Mouse (Mus musculus) urinary bladder, adult 18-20 months (tissue): Measurements from ENCODE around the gene Zfp760.
"Not testable (repeated sequence)": the region's sequence is repeated elsewhere in the genome, so short reads cannot be mapped to it uniquely, and the experiment has no call there.

Experiments
- DNase-seq, 2 experiments: peaks; one replicate each; pipeline ENCODE4 v3.0.0; 2022; ENCODE audit warnings: low spot score in 2 of 2, mixed read lengths in 2 of 2

Gene Zfp760

DNA sequence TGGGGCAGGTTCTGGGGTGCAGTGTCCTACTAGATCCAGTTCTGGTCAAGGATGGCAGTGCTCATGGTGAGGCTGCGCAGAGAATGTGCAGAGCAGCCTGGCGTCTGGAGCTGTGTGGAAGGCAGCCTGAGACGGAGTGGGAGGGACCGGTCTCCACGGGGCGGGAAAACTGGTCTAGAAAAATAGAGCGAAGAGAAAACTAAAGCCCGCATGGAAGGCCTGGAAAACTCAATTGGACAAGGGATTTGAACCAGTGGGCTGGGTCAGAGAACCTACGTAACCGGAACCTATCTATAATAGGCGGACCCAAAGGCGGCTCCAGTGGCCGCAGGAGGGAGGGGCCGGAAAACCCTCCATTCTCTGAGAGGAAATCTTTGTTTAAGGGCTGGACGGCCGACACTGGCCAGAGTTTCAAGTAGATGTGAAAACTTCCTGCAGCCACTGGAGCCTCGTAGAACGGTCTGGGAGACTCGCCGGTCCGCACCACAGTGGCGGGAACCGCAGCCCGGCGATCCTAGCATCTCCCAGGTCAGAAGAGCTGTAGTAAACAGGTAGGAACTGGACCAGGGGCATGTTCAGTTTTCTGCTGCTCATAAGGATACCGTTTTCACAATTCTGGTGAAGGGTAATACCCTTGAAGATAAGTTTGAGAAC, at the start of gene Zfp760:
Gene Zfp760 (plus strand): TSS at position 399 of the 654 bp plus-strand sequence.
- DNase-seq: peak; percentile 66 to 81

DNA sequence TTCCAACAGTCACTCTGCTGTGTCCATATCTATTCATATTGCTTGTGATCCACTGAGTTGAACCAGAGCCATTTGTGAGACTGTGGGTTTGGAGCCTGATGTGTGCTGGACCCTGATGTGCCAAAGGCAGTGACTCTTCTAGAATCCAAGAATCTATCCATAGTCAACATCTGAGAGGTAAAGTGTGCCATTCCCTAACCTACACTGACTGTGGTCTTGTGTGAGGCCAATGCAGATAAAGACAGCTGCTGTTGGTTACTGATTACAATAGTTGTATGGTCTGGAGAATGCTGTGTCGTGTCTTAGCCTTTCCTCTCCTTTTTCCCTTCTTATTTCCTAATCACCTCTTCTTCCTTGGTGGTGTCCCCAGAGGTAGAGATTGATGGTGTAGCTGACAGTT, 28.7 kb upstream of the Zfp760 start:
- DNase-seq: not testable (repeated sequence)

DNA sequence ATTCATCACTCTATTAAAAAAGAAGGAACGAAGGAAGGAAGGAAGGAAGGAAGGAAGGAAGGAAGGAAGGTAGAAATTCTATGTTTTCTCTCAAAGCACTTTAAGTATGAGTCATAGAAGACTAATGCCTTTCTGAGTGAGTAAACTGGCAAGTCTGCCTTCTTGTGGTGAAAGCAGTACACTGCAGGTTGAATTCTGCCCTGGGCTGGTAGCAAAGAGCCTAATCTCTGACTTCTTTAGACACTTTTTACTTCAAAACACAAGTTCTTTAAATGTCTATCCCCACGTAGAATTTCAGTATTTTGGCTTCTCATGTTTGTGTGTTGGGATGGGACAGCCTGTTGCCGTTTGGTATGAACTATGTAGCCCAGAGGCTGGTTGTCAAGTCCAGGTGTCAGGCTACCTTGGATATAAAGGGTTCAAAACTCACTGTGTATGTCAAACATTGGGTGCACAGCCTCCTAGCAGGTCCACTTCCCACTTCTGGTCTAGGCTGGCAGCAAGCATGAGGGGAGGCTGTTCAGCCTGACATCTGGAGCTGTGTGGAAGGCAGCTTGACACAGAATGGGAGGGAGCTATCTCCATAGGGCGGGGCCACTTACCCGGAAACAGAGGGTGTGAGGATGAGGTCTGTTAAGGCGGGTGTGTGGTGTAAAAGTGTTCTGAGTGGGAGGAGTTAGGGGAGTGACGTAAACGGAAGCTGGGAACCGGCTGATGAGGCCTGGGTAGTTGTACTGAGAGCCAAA, 28.1 kb upstream of the Zfp760 start:
- peak; percentile 71 to 79 for DNase-seq

DNA sequence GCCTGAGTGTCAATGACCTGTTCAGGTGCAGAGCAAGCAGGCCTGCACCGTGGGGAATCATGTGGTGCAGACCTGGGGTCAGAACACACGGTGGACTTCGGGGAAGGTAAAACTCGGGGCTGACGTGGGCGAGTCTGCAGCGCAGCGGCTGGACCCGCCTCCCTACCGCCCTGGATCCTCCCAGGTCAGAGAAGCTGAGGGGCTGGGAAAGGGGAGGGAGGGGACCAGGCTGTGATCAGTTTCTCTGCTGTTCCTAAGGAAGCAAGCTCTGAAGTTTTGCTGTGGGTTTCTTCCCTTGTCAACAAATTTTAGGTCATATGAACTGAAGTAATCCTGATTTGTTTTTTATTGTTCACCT, 27.5 kb upstream of the Zfp760 start:
- not testable (repeated sequence) for DNase-seq

DNA sequence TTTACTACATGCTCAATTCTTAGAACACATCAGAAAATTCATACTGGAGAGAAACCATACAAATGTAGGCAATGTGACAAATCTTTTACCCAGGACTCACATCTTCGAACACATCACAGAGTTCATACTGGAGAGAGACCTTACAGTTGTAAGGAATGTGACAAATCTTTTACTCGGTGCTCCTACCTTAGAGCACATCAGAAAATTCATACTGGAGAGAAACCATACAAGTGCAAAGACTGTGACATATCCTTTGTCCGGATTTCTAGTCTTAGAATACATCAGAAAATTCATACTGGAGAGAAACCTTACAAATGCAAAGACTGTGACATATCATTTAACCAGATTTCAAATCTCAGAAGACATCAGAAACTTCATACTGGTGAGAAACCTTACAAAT, 16.0 kb upstream of the Zfp760 start, which contains the start of gene Gm10226:
Gene Gm10226 (plus strand): TSS at position 301 of the 400 bp plus-strand sequence.
- DNase-seq: no peak

DNA sequence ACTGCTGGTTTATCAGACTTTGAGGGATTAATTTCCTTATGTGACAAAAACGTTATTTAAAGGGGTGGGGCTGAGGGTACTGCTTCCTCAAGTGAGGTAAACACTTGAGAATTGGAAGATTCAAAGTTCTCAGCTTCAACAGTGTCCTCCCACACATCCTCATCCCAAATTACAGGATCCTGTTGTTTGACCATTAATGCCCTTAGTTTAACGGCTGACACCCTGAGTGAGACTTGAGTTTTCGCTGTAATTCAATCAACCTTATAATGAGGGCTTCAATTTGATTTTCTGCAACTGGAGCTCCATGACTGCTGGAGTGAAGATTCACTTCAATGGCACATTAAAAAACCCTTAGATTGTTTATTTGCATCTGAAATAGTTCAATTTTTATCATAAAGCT, 14.2 kb upstream of the Zfp760 start:
- no peak for DNase-seq

DNA sequence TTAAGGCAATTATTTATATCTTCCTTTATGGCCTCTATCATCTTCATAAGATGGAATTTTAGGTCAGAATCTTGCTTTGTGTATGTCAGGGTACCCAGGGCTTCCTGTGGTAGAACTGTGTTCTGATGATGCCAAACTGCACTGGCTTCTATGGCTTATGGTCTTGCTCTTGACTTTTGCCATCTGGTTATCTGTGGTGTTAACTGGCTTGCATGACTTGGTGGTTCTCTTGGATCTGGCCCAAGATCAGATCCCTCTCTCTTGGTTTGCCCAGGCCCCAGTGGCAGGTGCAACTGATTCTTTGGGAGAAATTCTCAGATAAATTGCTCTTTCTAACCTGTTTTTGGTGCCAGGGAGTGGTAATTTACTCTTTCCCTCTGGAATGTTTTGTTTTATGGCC, 11.5 kb upstream of the Zfp760 start:
- DNase-seq: no peak

DNA sequence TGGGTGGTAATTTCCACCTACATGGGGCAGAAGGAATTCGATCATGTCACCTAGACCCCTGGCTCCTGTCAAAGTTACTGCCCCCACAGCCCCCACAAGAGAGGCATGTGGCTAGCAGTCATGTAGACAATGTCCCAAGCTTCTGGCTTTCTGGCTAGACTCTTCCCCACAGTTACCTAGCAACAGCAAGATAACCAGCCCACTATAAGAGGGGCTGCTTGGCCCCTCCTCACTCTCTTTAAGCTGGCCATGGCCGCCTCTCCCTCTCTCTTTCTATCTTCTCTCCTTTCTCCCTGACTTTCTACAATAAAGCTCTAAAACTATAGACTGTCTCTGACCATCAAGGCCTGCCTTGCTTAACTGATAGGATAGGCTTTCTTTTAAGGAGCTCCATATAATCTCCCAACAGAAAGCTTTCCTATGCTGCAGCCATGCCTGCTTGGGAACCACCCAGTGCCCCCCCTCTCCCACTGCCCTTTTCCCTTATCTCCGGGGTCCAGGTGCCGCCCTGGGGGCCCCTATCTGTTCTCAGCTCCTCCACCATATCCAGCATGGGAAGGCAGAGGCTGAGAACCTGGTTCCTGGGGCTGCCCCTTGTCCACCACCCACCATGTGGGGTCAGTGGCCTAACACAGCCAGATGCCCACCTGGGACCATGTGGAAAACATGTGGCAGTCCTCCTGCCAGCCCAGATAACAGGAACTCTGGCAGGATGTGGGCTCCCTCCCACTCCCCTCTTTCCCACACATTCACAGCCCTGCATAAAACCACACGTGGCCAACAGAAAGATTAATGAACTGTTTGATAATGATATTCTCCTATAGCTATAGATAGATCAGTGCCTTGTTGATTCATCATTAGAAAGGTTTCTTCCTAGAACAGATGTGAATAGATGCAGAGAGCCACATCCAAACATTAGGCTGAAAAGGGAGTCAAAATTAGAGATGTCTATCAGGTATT, 5.0 kb upstream of the Zfp760 start:
- DNase-seq: no peak

DNA sequence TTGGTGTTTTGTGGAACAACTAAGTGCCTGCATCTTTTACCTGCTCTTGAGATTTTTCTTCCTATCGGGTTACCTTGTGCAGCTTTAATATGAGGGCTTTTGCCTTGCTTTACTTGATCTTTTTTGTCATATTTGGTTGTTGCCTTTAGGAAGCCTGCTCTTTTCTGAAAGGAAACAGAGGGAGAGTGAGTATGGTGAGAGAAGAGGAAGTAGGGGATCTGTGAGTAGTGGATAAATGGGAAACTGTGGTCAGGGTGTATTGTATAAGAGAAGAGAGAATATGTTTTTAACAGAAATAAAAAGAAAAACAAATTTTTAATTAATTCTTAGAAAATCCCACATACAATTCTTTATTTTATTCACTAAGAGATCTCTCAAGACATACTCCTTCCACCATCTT, 4.1 kb upstream of the Zfp760 start:
- DNase-seq: no peak

DNA sequence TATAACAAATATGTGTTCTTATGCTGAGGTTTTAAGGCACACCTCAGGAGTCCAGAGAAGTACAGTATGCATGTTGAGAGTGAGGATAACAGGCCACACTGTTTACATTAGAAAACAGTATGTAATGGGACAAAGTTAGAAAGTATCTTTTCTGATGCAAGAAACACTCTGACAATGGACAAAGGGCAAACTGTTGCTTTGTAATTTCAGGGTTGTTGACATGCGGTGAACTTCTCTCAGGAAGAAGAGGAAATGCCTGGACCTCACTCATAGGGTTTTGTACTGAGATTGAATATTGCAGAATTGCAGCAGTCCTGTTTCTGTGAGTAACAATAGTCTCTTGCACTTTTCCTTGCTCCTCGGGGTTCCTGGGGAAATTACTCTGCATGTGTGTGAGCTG, 860 bp downstream of the Zfp760 start:
- no peak for DNase-seq

DNA sequence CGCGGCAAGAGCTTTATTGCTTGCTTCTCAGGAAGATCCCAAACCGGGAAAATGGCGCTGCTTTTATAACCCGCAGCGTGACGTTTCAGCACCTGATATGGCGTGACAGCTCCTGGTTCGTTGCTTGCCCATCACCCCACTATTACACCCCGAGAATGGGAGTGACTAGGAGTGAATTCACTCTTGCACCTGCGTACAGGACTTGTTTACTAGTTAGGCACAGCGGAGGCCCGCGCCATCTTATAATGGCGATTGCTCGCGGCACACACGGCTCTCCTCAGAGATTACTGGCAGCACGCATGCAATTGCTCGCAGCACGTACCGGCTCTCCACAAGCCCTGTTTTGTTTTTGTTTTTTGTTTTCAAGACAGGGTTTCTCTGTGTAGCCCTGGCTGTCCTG, 23.0 kb downstream of the Zfp760 start, which contains the start of gene Zfp229:
Gene Zfp229 (plus strand): TSS at position 301 of the 400 bp plus-strand sequence.
- DNase-seq: not testable (repeated sequence)

DNA sequence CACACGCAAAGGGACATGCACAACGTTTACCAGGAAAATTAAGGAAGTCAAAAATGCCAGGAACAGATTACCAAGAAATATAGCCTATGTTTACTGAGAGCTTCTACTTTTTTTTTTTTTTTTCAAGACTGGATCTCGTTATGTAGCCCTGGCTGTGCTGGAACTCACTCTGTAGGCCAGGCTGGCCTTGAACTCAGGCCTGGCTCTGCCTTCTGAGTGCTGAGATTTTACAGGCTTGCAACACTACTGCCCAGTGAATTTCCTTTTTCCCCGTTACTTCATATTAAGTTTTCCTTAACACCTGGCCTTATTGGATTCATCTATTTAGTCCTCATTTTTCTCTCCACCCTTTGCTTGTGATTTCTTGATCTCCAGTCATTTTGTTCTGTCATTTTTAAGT, 25.5 kb downstream of the Zfp760 start:
- no peak for DNase-seq

DNA sequence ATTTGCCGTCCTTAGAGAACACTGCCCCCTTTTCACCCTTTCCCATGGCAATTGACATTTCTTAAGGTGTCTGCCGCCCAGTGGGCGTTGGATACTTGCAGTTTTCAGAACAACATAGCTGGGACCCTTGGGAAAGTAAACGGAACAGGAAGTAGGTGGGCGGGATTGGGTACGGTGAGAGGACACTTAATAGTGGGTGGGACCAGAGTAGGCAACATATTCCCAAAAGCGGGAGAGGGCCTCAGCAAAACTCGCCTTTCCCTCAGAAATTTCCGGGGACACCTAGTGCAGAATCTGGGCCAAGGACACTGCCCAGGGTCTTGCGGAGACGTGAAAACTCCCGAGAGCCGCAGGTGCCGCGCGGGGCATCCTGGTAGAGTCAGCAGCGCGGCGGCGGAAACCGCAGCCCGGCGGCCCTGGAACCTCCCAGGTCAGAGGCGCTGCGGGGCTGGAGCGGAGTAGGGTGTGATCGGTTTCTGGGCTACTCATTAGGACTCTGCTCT, 26.0 kb downstream of the Zfp760 start:
- peak; percentile 61 to 76 for DNase-seq

DNA sequence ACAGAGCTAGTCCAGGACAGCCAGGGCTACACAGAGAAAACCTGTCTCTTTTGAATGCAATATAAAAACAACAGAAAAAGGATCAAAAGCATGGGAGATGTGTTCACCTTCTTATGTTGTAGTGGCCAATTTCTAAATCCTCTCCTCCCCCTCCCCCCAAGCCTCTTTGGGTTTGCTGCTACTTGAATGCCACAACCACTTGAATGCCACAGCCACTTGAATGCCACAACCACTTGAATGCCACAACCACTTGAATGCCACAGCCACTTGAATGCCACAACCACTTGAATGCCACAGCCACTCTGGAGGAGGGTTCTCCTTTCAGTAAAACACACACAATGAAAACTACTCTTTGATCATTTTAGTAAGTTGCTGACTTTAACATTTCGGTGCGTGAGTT, 45.2 kb downstream of the Zfp760 start:
- DNase-seq: no peak

DNA sequence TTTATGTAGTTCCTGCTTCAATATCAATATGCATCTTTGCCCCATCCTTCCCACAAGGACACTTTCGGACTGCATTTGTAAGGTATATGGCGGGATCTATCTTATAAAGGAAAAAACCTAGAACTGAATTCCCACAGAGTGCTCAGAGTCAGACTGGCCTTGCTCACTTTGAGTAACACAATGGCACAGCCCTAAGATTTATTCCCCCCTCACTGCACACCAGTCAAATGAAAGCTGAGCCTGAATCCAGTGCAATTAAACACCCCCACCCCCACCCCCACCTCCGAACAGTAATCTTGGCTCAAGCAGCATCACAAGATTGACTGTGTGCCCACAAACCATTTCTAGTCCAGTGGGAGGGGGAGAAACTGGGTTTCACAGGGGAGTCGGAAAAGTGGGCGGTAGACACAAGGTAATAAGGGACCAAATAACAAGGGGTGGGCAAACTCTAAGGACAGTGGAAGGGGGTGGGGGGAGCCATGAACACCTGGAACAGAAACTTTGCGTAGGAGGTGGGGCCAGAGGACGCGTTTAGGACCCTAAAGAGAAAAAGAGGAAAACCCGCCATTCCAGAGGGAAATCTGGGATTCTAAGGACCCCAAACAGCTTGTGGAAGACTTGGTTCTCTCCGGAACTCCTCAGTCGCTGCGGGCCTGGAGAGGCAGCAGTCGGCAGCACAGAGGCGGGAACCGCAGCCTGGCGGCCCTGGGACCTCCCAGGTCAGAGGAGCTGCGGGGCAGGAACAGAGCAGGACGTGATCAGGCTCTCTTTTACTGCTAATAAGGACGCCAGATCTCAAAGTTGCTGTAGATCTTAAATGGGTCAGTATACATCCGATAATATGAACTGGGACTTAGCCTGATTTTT, 46.0 kb downstream of the Zfp760 start:
- DNase-seq: peak in 1 of 2 experiments; percentile 6

DNA sequence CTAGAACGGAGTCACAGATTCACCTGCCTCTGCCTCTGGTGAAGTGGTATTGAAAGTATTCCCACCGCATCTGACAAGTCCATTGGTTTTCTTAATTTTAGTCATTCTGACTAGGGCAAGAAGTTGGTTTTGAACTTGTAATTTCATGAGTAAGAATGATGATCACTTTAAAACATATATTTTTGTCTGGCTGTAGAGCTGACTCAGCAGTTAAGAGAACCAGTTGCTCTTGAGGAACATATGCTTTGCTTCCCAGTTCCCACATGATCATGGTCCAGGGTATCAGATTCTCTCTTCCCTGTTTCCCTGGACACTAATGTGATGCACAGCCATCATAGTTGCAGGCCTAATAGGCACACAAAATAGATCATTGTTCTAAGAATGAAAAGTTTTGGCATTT, 62.8 kb downstream of the Zfp760 start:
- no peak for DNase-seq
